24 mouse cellular contexts compared by ENCODE assay signal in the genomic region with DNA sequence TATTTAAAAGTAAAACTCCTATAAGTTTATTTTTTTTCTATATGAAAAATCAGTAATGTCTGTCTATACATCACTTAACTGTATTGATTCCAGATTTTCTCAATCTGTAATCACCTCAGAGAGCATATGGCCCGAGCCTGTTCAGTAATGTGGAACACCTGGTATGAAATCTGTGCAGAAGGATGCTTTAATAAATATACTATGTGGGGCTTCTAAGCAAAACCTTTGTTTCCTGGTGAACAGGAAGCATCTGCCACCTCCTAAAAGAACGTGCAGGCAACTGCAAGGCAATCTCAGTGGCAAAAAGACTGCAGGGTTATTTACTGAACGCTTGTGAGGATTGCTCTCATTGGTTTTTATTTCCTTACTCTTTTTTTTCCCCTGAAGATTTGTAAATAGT.
DNase-seq lines count a peak whose midpoint lies in the region; ATAC-seq and TF ChIP-seq lines count a peak whose summit lies in the region.
"Had no signal": no experiment of that assay in that cellular context is flagged by ENCODE, and none has a peak within 500 bp of the region (broad histone marks: within the 10 kb centered on the region; RNA-seq: fewer than 3 reads in every experiment).

No protein-coding gene starts in this region.

- no peak for TF ChIP-seq CTCF in brain, embryonic 14.5 days (IDR thresholded peaks at IDR 0.05; ENCODE audit: borderline replicate concordance, extremely low read depth, insufficient read depth, insufficient read length)

- 5% methylated on average over 3 of the region's 3 CpGs for WGBS in limb, embryonic 13.5 days

- TF ChIP-seq POLR2A in brain, embryonic 14.5 days (IDR thresholded peaks at IDR 0.05; ENCODE audit: borderline replicate concordance, extremely low read depth, insufficient read depth, insufficient read length, poor library complexity, severe bottlenecking) = no peak

- no peak overlapping the region for H3K27ac ChIP-seq in limb, embryonic 13.5 days
- H3K27ac ChIP-seq: embryonic facial prominence, embryonic 13.5 days; forebrain, embryonic 13.5 days; heart, adult 2 months; heart, embryonic 15.5 days; hindbrain, embryonic 13.5 days; hindbrain, postnatal 0 days had no signal

- H3K4me2 ChIP-seq in limb, embryonic 13.5 days (replicated peaks) = no peak overlapping the region
- H3K4me2 ChIP-seq: embryonic facial prominence, embryonic 13.5 days; forebrain, embryonic 13.5 days; heart, embryonic 11.5 days; heart, embryonic 15.5 days; hindbrain, embryonic 13.5 days had no signal

- no peaks in the 10 kb centered on the region for H3K27me3 ChIP-seq in limb, embryonic 13.5 days
- H3K27me3 ChIP-seq: embryonic facial prominence, embryonic 13.5 days; forebrain, embryonic 13.5 days; heart, embryonic 15.5 days; hindbrain, embryonic 13.5 days had no signal

- no peaks in the 10 kb centered on the region for H3K9me3 ChIP-seq in limb, embryonic 13.5 days
- H3K9me3 ChIP-seq: embryonic facial prominence, embryonic 13.5 days; forebrain, embryonic 13.5 days; G1E; heart, embryonic 15.5 days; hindbrain, embryonic 13.5 days had no signal

- no peaks in the 10 kb centered on the region for H3K36me3 ChIP-seq in limb, embryonic 13.5 days
- H3K36me3 ChIP-seq: embryonic facial prominence, embryonic 13.5 days; G1E; heart, embryonic 15.5 days; hindbrain, embryonic 13.5 days had no signal

- DNase-seq in embryo, embryonic 10.5 days (ENCODE audit: low spot score) = peak; percentile 17
- DNase-seq in embryo, embryonic 9.5 days (ENCODE audit: extremely low spot score) = no peak
- DNase-seq in brain, embryonic 14.5 days (ENCODE audit: low read depth) = peak; percentile 38
- DNase-seq in forelimb bud, embryonic 11.5 days (ENCODE audit: low read depth, low spot score) = peak; percentile 63
- no peak for DNase-seq in testis, postnatal 10 days (ENCODE audit: low spot score)
- DNase-seq: adrenal gland, adult 8-10 months; adrenal gland, postnatal 36 days; B cell, adult 2 months; cerebellum, adult 11 months; cerebellum, adult 8-10 months; cerebellum, postnatal 14 days; gastrocnemius, postnatal 14 days; heart, adult 2 months; heart, postnatal 14 days had no signal

- H3K4me1 ChIP-seq in limb, embryonic 13.5 days = peaks cover 3% of the 10 kb centered on the region; the same call in 1 of the 2 replicates
- H3K4me1 ChIP-seq: embryonic facial prominence, embryonic 13.5 days; forebrain, embryonic 13.5 days; heart, embryonic 15.5 days; hindbrain, embryonic 13.5 days had no signal

- ATAC-seq in limb, embryonic 13.5 days (ENCODE audit: low FRiP score, low read depth) = peak; percentile 51; the same call in 1 of the 2 replicates
- ATAC-seq in frontal cortex, adult (ENCODE audit: low TSS enrichment) = no peak
- ATAC-seq: CD4-positive, CD25-positive, alpha-beta regulatory T cell, adult 4 months; forebrain, embryonic 13.5 days; hindbrain, postnatal 0 days had no signal

- no peak overlapping the region for H3K4me3 ChIP-seq in limb, embryonic 13.5 days
- H3K4me3 ChIP-seq: embryonic facial prominence, embryonic 13.5 days; forebrain, embryonic 13.5 days; heart, adult 2 months; heart, embryonic 15.5 days; hindbrain, embryonic 13.5 days had no signal

- no peak overlapping the region for H3K9ac ChIP-seq in limb, embryonic 13.5 days
- H3K9ac ChIP-seq: embryonic facial prominence, embryonic 13.5 days; forebrain, embryonic 13.5 days; heart, embryonic 15.5 days; hindbrain, embryonic 13.5 days had no signal

Comparison
In these comparisons a context has a peak if more than half of its experiments do, and no peak if none do; other contexts are left out.
1. DNase-seq: peak in embryo, embryonic 10.5 days (single experiment), brain, embryonic 14.5 days (single experiment) and forelimb bud, embryonic 11.5 days (single experiment); none in embryo, embryonic 9.5 days (single experiment) and testis, postnatal 10 days (single experiment).